Mouse (Mus musculus) T-cell, adult 2 months (primary cell): ENCODE results near the gene Cys1.
A peak's percentile ranks its signal among the peaks of the same experiment; 100 is the strongest.

Experiments used
- DNase-seq: peaks from one replicate; pipeline ENCODE4 v3.0.0; 2022; ENCODE audit warnings: low spot score

Cys1 gene

GRCm38 (mm10) chr12:24697484-24698204 is 16.0 kb upstream of the Cys1 start:
- no peak for DNase-seq

DNA sequence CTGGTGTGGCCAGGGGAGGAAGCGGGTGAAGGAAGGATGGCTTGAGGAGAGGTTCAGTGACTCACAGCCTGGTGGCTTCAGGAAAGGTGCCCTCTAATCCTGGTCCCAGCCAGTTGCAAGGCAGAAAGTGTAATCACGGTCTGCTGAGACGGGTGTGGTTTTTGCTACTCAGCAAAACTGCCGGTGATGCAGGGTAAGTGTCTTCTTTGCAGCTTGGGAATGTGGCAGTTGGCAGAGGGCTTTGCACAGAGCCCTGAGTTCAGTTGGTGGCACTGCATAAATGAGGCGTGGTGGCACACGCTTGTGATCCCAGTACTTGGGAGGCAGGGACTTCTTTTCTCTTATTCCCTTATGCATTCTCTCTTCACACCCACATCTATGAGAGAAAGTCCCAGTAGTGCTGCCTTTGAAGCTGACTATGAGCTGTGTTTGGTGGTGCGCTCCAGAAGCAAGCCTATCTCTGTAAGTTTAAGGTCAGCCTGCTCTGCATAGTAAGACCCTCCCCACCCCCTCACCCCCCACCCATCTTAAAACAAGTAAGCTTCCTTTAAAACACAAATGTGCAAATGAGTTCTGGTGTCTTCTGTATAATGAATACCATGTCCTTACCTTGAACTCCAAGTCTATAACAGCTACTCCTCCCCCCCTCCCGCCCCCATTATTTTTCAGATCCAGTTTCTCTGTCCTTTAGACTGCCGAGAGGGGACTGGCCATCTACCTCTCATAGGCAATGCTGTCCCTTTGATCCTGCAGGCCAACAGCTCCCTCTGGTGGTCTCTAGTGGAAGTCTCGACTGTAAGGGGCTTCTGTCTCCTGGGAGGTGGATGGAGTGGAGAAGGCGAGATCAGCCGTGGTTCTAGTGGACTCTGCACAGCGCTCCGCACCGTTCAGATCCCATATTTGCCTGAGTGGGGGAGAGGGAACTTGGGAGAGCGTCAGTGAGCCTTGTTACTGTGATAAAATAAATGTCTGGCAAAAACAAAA is 15.2 kb upstream of the Cys1 start:
- peak; percentile 67 for DNase-seq

DNA sequence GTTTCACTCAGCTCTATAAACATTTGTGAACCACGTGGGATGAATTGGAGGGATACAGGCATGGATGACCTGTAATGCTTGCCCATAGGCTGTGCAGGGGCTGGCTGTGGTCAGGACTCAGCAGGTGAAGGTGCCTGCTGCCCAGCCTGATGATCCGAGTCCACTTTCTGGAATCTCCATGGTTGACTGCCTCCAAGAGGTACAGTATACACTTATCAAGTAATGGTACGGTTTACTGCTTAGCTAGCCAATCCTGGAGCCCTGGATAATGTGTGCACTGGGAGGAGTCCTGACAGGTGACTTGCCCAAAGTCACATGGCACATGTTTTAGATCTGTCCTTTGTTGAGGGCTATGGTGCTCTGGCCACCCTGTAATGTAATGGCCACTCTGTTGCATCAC is 8.7 kb upstream of the Cys1 start:
- no peak for DNase-seq

GRCm38 (mm10) chr12:24686696-24687346 is 5.2 kb upstream of the Cys1 start:
- DNase-seq, result no peak

GRCm38 (mm10) chr12:24686038-24686695 is 4.6 kb upstream of the Cys1 start:
- no peak for DNase-seq

DNA sequence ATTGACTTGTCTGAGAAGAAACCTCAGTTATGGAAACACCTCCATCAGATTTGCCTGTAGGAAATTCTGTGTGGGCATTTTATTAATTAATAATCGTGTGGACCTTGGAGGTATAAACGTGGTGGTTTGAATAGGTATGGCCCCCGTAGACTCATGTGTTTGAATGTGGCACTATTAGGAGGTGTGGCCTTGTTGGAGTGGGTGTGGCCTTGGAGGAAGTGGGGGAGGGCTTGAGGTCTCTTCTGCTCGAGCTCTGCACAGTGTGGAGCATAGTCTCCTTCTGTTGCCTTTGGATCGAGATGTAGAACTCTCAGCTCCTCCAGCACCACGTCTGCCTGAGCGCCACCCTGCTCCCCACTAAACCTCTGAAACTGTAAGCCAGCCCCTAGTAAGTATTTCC is 1.8 kb upstream of the Cys1 start:
- no peak for DNase-seq

- DNase-seq, result no peak
Observed at GRCm38 (mm10) chr12:24682563-24682962, 950 bp upstream of the Cys1 start.

DNA sequence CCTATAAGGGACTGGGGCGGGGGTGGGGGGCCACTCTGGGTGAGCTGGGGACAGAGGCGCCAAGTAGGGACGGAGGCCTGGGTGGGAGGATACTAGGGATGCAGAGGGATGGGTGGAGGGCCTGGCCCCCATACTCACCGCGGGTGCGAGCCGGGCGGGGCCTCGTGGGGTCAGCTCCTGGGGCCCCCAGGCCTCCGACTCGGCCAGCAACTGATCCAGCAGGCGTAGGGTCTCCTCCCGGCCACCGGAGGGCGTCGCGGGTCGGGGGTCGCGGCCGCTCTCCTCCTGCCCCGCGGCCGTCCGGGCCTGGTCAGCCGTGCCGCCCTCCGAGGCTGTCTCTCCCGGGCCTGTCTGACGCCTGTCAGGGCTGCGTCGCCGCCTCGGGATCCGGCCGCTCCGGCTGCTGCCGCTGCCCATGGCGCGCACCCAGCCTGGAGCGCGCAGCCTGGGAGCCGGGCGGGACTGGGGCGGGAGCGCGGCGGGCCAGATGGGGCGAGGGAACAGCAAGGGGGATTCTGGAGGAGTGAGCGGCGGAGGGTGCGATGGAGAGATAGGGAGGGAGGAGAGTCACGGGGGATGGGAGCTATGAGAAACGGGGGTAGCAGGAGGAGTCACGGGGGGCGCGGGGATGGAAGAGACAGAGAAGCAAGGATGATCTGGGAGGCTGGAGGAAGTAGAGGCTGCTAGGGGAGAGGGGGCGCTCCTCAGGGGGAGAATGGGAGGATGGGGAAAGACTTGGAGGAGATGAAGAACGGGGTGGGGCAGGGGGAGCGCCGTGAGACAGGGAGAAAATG is 924 bp downstream of the Cys1 start:
- DNase-seq, result no peak

DNA sequence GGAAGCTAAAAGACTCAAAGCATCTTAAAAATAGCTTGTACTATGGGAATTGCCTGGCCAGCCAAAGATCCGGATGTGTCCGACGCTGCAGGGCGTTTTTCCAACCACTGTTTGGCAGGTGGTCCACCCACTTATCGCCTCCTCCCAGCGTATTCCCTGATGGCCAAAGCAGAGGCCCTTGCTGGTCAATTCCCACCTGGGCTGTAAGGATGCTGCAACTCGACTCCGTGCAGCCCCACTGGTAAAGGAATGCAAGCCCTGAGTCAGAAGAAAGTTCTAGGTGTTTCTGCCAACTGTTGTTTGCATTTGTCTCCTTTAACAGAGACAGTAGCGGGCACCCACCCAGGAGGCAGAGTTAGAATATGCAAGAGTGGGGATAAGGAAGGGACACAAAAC is 1.5 kb downstream of the Cys1 start:
- DNase-seq, result no peak

- no peak for DNase-seq
Observed at GRCm38 (mm10) chr12:24662131-24662530, 19.5 kb downstream of the Cys1 start.

- no peak for DNase-seq
Observed at GRCm38 (mm10) chr12:24661100-24661499, 20.5 kb downstream of the Cys1 start.

GRCm38 (mm10) chr12:24659923-24660322 is 21.7 kb downstream of the Cys1 start:
- no peak for DNase-seq

GRCm38 (mm10) chr12:24658998-24659397 is 22.6 kb downstream of the Cys1 start:
- no peak for DNase-seq

- no peak for DNase-seq
Observed at GRCm38 (mm10) chr12:24656436-24656835, 25.2 kb downstream of the Cys1 start.

DNA sequence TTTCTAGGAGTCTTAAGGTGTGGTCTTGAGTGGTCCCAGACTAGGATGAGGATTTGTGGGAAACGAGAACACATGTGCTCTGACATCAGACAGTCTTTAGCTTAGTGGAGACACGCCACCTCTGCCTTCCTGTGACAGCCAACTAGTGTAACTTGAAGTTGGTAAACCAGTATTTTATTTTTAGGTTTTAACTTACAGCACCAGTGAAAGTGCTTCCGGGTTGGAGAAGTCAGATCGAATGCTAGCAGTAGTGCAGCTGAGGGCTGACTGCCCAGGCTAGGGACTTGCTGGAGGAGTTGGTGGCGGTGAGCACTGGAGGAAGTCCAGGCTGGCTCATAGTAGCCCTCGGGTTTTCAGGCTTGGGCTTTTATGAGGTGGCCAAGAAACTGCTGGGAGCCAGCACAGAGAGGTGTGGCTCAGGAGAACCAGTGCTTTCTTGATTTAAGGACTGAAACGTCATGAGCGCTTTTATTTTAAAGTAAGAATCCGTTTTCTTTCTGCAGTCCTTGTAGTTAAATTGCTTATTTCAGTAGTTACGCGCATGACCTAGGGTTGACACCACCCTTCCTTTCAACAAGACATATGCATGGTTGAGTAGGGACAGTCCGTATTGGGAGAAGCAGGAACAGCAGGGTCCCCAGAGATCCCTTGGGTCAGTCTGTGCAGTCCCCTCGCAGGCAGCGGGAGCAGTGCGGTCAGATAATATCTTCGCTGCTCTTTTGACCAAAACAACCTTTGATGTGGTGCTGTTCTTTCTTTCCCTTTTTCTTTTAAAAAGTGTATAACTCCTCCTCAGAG is 27.3 kb downstream of the Cys1 start:
- DNase-seq, result no peak

- peak; percentile 91 for DNase-seq
Observed at GRCm38 (mm10) chr12:24651642-24652342, 29.8 kb downstream of the Cys1 start.

DNA sequence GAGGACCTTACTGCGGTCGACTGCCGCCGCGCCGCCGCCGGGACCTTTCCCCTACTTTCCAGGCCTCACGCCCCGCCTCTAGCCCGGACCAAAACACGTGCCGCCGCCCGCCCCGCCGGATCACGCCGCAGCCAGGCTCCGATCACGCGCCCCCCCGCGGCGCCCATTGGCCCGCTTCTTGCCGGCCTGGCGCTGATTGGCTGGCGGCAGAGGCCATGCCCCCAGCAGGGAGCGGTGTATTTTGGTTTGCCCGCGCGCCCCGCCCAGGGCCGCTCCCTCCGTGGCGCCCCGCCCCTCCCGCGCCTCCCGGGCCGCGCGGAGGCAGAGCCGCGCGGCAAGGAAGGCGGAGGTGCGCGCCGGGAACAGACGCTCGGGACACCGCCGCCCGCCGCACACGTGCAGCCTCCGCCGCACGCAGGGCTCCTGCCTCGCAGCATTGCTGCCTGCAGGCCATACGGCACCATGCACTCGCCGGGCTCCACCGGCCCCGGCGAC is 30.5 kb downstream of the Cys1 start, which contains the start of gene Klf11:
TSS of gene Klf11 (plus strand) at position 212 of the 495 bp plus-strand sequence.
- peak; percentile 97 for DNase-seq

GRCm38 (mm10) chr12:24650415-24651062 is 31.1 kb downstream of the Cys1 start:
- DNase-seq, result no peak

DNA sequence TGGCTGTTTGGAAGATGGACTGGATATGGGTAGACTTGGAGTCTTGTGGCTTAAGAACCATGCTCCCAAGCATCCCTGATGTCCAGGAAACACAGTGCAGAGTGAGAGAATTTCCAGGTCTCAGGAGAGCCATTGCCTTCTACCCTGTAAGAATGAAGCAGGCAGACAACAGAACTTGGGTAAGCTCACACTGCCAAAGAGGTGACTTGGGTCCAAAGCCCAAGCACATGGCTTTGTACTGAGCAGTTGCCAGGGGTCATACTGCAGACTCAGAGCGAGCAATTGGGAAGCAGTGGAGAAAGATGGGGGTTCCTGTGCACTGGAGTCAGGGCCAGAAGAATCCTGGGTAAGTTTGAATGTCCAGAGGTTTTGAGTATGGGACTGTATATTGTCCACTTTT is 33.5 kb downstream of the Cys1 start:
- no peak for DNase-seq
